Mouse (Mus musculus): ENCODE data around the gene Sugp1. TPM values are rescaled to one million over a fixed set of nuclear protein-coding genes. Genes with fewer than 3 reads are reported as not detected.

The Sugp1 gene
- 38.1 and 63.8 TPM in 2 replicates for polyA plus RNA-seq (2012; ENCODE audit: low replicate concordance)

DNA sequence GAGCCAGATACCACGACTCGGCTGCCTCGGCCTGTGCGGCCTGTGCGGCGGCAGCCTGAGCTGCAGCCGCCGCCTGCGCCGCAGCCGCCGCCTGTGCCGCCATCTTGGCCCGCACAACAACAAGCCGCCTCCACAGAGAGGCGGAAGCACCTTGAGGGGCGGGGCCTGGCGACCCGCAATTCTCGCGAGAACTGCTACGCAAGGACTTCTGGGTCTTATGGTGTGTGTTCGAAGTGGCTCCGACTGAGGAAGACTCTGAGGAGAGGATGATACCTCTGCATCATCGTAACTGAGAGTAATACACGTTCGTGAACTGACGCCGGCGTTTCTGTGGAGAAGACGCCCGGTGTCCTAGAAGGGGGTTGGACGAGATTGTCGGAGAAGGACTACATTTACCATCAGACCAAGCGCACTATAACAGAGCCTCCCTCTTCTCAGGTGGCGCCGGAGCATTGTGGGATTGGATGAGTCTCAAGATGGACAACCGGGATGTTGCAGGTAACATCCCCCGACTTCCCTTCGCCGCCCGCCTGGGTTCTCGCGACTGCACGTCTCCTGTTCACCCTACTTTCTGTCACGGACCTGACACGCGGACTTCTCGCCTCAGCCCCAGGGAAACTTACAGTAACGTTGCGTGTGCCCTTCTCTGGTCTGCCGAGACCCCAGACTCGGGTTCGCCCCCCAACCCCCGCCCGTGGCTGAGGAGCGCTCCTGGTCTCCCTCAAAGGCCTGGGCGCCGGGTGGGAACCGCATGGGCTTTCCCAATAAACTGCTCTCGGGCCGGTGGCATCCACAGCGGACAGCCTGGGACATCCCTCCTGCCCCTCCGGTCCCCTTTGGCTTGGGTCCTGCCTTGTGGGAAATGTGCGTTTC lies at the start of gene Sugp1, which contains the start of gene Mau2:
Sugp1 (plus strand) TSS at position 231 of the 873 bp plus-strand sequence.
Mau2 (minus strand) TSS at position 152 of the 873 bp plus-strand sequence.

DNA sequence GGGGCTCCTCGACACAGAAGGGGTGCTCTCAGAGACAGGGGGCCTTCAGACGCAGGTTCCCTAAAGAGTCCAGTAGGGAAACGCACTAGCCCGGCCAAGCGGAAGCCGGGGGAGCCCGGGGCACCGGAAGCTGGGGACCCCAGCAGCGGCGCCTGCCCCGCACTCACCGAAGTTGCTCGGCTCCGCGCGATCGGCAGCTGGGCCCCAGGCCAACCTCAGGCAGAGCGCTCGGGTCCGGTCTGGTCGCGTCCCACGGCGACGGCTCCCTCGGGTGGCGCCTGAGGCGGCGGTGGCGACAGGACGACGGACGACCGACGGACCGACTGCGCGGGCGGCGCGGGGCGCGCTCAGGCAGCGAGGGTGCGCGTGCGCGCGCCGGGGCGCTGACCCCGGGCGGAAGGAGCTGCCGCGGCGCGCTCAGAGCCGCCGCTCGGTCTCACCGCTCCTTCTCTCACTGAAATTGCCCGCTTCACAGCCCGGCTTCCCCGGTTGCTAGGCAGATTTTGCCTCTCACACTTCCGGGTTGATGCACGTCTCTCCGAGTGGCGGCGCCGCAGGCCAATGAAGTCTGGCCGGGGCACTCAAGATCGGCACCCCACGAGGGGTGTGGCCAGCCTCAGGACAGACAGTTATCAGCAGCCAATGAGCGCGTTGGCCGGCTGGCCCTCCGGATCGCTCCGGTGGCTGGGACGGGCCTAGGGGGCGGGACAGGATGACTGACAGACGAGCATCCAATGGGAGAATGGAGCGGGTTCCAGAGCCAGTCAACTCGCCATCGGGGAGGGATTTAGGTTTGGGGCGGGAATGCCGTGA lies 46.6 kb upstream of the Sugp1 start, which contains the start of gene Gatad2a:
Gatad2a (minus strand) TSS at position 609 of the 813 bp plus-strand sequence.

DNA sequence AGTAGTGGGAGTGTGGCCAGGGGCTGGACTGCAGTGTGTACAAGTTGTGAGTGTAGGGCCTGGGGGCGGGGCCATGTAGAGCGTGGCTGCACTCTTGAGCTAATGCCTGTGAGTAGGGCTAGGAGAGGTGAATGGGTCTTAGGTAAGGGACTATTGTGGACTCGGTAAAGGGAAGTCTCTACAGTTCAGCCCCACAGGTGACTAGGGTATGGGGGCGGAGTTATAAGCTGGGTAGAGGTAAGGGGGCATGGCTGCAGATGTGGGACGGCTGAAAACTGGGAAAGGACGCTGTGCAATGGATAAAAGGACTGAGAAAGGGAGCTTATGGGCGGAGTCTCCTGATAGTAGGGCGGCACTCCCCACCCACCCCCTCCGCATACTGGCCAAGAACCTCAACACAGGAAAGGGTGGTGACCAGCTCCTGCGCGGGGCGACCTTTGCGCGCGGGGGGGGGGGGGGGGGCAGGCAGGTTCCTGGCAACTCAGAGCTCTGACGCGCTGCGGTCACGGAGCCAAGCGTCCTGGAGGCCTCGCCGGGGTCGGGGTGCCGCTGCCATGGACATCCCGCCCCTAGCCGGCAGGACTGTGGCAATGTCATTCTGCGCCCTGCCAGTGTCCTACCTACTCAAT lies 29.9 kb downstream of the Sugp1 start, which contains the start of gene Tm6sf2:
Tm6sf2 (plus strand) TSS at position 484 of the 629 bp plus-strand sequence.

DNA sequence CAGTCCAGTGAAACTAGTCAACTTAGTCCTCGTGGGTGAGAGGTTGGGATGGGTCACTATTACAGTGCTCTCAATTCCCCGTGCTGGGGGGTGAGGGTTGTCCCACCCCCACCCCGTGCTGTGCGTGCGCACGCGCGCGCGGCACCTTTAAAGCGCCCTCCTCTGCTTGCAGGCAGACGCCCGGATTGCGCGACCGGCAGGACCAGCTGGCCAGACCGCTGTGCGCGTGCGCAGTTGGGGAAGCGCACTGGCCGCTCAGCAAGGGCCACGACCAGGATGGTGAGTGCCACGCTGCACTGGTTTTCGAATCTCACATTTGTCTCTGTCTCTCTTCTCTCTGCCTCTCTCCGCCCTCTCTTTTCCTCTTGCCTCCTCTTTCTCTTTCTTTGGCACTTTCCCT lies 40.7 kb downstream of the Sugp1 start, which contains the start of gene Hapln4:
Hapln4 (plus strand) TSS at position 173 of the 400 bp plus-strand sequence.

DNA sequence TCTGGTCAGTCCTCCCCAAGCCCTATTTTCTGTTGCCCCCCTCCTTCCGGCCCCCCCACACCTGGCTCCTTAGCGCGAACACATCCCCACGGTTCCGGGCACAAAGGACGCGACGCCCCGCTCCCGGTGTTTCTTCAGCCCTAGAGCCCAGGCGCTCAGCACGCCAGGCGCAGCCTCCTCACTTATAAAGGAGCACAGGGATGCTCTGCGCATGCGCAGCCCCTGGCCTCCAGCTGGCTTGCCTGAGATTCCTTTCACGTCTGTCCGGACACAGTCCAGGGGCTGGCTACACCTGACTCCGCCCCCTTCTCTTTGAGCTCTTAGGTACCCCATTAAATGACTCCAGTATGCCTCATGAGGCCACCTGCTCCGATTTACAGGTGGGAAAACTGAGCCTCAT lies 78.1 kb downstream of the Sugp1 start, which contains the start of gene Ncan:
Ncan (minus strand) TSS at position 207 of the 400 bp plus-strand sequence.

Other genes with a start within 250 kb of the Sugp1 start
- gene Gmip, start 234.1 kb upstream of the Sugp1 start, polyA plus RNA-seq (2012; ENCODE audit: low replicate concordance): 177 and 206 TPM in 2 replicates
- gene Lpar2, start 220.4 kb upstream of the Sugp1 start, polyA plus RNA-seq (2012; ENCODE audit: low replicate concordance): 0.81 and 0.94 TPM in 2 replicates
- gene Pbx4, start 210.3 kb upstream of the Sugp1 start, polyA plus RNA-seq (2012; ENCODE audit: low replicate concordance): 2.1 TPM in 2 replicates
- 0.24 and 0.53 TPM in 2 replicates for gene Cilp2, start 155.1 kb upstream of the Sugp1 start, polyA plus RNA-seq (2012; ENCODE audit: low replicate concordance)
- 1.00 and 2.1 TPM in 2 replicates for gene Tssk6, start 140.6 kb upstream of the Sugp1 start, polyA plus RNA-seq (2012; ENCODE audit: low replicate concordance)
- 95.4 and 115 TPM in 2 replicates for gene Ndufa13, start 140.3 kb upstream of the Sugp1 start, polyA plus RNA-seq (2012; ENCODE audit: low replicate concordance)
- gene Yjefn3, start 140.1 kb upstream of the Sugp1 start, polyA plus RNA-seq (2012; ENCODE audit: low replicate concordance): 0.81 and 2.5 TPM in 2 replicates
- 54.9 and 107 TPM in 2 replicates for gene Gatad2a, start 46.4 kb upstream of the Sugp1 start, polyA plus RNA-seq (2012; ENCODE audit: low replicate concordance)
- 60.9 and 149 TPM in 2 replicates for gene Mau2, start 79 bp upstream of the Sugp1 start, polyA plus RNA-seq (2012; ENCODE audit: low replicate concordance)
- 0.69 and 0.95 TPM in 2 replicates for gene Tm6sf2, start 30.1 kb downstream of the Sugp1 start, polyA plus RNA-seq (2012; ENCODE audit: low replicate concordance)
- 0.03 and 0.07 TPM in 2 replicates for gene Hapln4, start 40.6 kb downstream of the Sugp1 start, polyA plus RNA-seq (2012; ENCODE audit: low replicate concordance)
- gene Ncan, start 78.1 kb downstream of the Sugp1 start, polyA plus RNA-seq (2012; ENCODE audit: low replicate concordance): 0.13 and 0.22 TPM in 2 replicates
- 6.3 and 14.2 TPM in 2 replicates for gene Nr2c2ap, start 88.5 kb downstream of the Sugp1 start, polyA plus RNA-seq (2012; ENCODE audit: low replicate concordance)
- gene Rfxank, start 96.3 kb downstream of the Sugp1 start, polyA plus RNA-seq (2012; ENCODE audit: low replicate concordance): 6.1 and 18.1 TPM in 2 replicates
- gene Borcs8, start 96.7 kb downstream of the Sugp1 start, polyA plus RNA-seq (2012; ENCODE audit: low replicate concordance): 8.0 and 46.2 TPM in 2 replicates
- 8.0 and 22.3 TPM in 2 replicates for gene Mef2b, start 96.9 kb downstream of the Sugp1 start, polyA plus RNA-seq (2012; ENCODE audit: low replicate concordance)
- gene Tmem161a, start 129.5 kb downstream of the Sugp1 start, polyA plus RNA-seq (2012; ENCODE audit: low replicate concordance): 104 and 138 TPM in 2 replicates
- gene Slc25a42, start 169.5 kb downstream of the Sugp1 start, polyA plus RNA-seq (2012; ENCODE audit: low replicate concordance): 10.1 and 12.4 TPM in 2 replicates
- gene Sugp2, start 191.4 kb downstream of the Sugp1 start, polyA plus RNA-seq (2012; ENCODE audit: low replicate concordance): 40.6 and 92.2 TPM in 2 replicates
- gene Armc6, start 191.7 kb downstream of the Sugp1 start, polyA plus RNA-seq (2012; ENCODE audit: low replicate concordance): 8.9 and 12.0 TPM in 2 replicates
- gene Homer3, start 240.0 kb downstream of the Sugp1 start, polyA plus RNA-seq (2012; ENCODE audit: low replicate concordance): 14.2 and 18.3 TPM in 2 replicates